Mouse (Mus musculus) myocyte (in vitro differentiated cells): ENCODE measurements at regions not wholly inside any gene's neighbourhood (a gene's known extent, or its start where the extent isn't known, plus 50 kb on each side); places are given as distances from the start of the nearest gene placed in this dataset.

Experiments used
- POLR2A ChIP-seq: IDR thresholded peaks from one replicate; pipeline ENCODE4 v1.6.1; 2011; ENCODE audit warnings: low read depth, mild to moderate bottlenecking, control low read depth, moderate library complexity; ENCODE audit not compliant: insufficient read length
- POLR2AphosphoS2 ChIP-seq: IDR thresholded peaks from one replicate; pipeline ENCODE4 v1.6.1; 2011; ENCODE audit warnings: low read depth, control low read depth; ENCODE audit not compliant: insufficient read length
- USF1 ChIP-seq: IDR thresholded peaks from one replicate; pipeline ENCODE4 v1.6.1; 2011; ENCODE audit warnings: low read depth, mild to moderate bottlenecking, control low read depth, moderate library complexity

DNA sequence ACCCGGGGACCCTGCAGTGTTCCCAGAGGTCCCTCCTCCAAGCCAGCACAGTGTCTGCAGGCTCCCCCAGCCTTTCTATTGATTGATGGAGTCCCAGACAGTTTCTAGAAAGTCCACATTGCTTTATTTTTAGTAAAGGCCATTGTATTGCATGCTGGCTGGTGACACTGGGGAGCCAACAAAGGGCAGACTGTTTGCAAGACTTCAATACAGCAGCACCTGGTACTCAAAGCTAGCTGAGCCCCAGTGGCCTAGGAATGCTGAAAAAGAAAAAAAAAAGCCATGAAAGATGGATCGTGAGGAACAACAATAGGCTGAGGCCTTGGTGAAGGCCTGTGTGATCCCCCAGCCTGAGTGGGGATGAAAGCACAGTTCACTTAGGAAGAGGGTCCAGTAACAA lies 336.6 kb downstream of the Tns1 start:
- TF ChIP-seq POLR2A (no peak), USF1 (no peak), POLR2AphosphoS2 (no peak)
